Mouse (Mus musculus) ES-CJ7 (cell line): ENCODE data around the gene Cstb.

Experiments
- DNase-seq: peaks from one replicate; pipeline ENCODE4 v3.0.0; 2011; ENCODE audit warnings: low read depth, low spot score

Cstb gene

GRCm38 (mm10) chr10:78425181-78426041 lies at the start of gene Cstb:
Cstb (plus strand) TSS chr10:78425669.
- peak; percentile 72 for DNase-seq

- peak; percentile 70 for DNase-seq
Measured at GRCm38 (mm10) chr10:78378516-78378915, 47.0 kb upstream of the Cstb start.

GRCm38 (mm10) chr10:78383567-78383966 lies 41.9 kb upstream of the Cstb start:
- DNase-seq: no peak

GRCm38 (mm10) chr10:78385520-78385919 lies 39.9 kb upstream of the Cstb start:
- DNase-seq: no peak

- DNase-seq: no peak
Measured at GRCm38 (mm10) chr10:78388216-78388980, 37.1 kb upstream of the Cstb start.

GRCm38 (mm10) chr10:78390982-78391470 lies 34.4 kb upstream of the Cstb start:
- peak; percentile 93 for DNase-seq

GRCm38 (mm10) chr10:78392072-78392471 lies 33.4 kb upstream of the Cstb start:
- DNase-seq: peak; percentile 73

GRCm38 (mm10) chr10:78395377-78395776 lies 30.1 kb upstream of the Cstb start:
- no peak for DNase-seq

GRCm38 (mm10) chr10:78395819-78396624 lies 29.4 kb upstream of the Cstb start:
- DNase-seq: peak; percentile 97

- no peak for DNase-seq
Measured at GRCm38 (mm10) chr10:78396625-78396885, 28.9 kb upstream of the Cstb start.

GRCm38 (mm10) chr10:78399090-78399657 lies 26.3 kb upstream of the Cstb start:
- no peak for DNase-seq

- no peak for DNase-seq
Measured at GRCm38 (mm10) chr10:78401127-78401526, 24.3 kb upstream of the Cstb start.

- no peak for DNase-seq
Measured at GRCm38 (mm10) chr10:78402301-78402922, 23.1 kb upstream of the Cstb start.

- DNase-seq: no peak
Measured at GRCm38 (mm10) chr10:78406152-78406551, 19.3 kb upstream of the Cstb start.

GRCm38 (mm10) chr10:78407132-78407531 lies 18.3 kb upstream of the Cstb start:
- DNase-seq: no peak

GRCm38 (mm10) chr10:78409035-78409788 lies 16.3 kb upstream of the Cstb start:
- no peak for DNase-seq

- no peak for DNase-seq
Measured at GRCm38 (mm10) chr10:78411851-78412250, 13.6 kb upstream of the Cstb start.

- peak; percentile 97 for DNase-seq
Measured at GRCm38 (mm10) chr10:78412319-78413151, 12.9 kb upstream of the Cstb start, which contains the start of gene Rrp1. Rrp1 (minus strand) TSS chr10:78413043.

- DNase-seq: no peak
Measured at GRCm38 (mm10) chr10:78413152-78413520, 12.3 kb upstream of the Cstb start.
